Mouse (Mus musculus): ENCODE measurements around the gene Erbb3. TPM values are rescaled to one million over a fixed set of nuclear protein-coding genes. Genes with fewer than 3 reads are reported as not detected.
"Not testable (repeated sequence)": the region's sequence is repeated elsewhere in the genome, so short reads cannot be mapped to it uniquely, and the experiment has no call there.

The Erbb3 gene
- polyA plus RNA-seq, 1 experiment from 2014 or later: 0.19 TPM

- Histone ChIP-seq H3K4me1 (replicated peaks) (no peaks in the 10 kb centered on the region), H3K9ac (replicated peaks) (no peak overlapping the region), H3K27ac (no peak overlapping the region), H3K4me2 (replicated peaks) (no peak overlapping the region), H3K27me3 (peaks cover 50% of the 10 kb centered on the region), H3K4me3 (replicated peaks) (no peak overlapping the region), H3K9me3 (no peaks in the 10 kb centered on the region), H3K36me3 (no peaks in the 10 kb centered on the region)
- no peak for ATAC-seq
- 18% methylated on average over 7 of the region's 7 CpGs for WGBS
Observed at GRCm38 (mm10) chr10:128583644-128584043, 5.8 kb downstream of the Erbb3 start.

GRCm38 (mm10) chr10:128579731-128580130 lies 9.7 kb downstream of the Erbb3 start:
- WGBS: 85% methylated on average over 4 of the region's 4 CpGs
- Histone ChIP-seq H3K27me3 (peaks cover 13% of the 10 kb centered on the region), H3K4me2 (replicated peaks) (no peak overlapping the region), H3K4me1 (replicated peaks) (no peaks in the 10 kb centered on the region), H3K9me3 (no peaks in the 10 kb centered on the region), H3K4me3 (replicated peaks) (no peak overlapping the region), H3K9ac (replicated peaks) (no peak overlapping the region), H3K27ac (no peak overlapping the region), H3K36me3 (no peaks in the 10 kb centered on the region)
- no peak for ATAC-seq

- no peak overlapping the region for H3K27ac ChIP-seq
- WGBS: 86% methylated on average over 3 of the region's 3 CpGs
- H3K4me3 ChIP-seq (replicated peaks): no peak overlapping the region
- H3K4me2 ChIP-seq (replicated peaks): no peak overlapping the region
- H3K4me1 ChIP-seq (replicated peaks): no peaks in the 10 kb centered on the region
- ATAC-seq: no peak
- no peak overlapping the region for H3K9ac ChIP-seq (replicated peaks)
- H3K27me3 ChIP-seq: peaks cover 8% of the 10 kb centered on the region
- no peaks in the 10 kb centered on the region for H3K9me3 ChIP-seq
- no peaks in the 10 kb centered on the region for H3K36me3 ChIP-seq
Observed at GRCm38 (mm10) chr10:128579298-128579697, 10.2 kb downstream of the Erbb3 start.

GRCm38 (mm10) chr10:128578330-128578729 lies 11.1 kb downstream of the Erbb3 start:
- Histone ChIP-seq H3K9me3 (no peaks in the 10 kb centered on the region), H3K4me3 (replicated peaks) (no peak overlapping the region), H3K4me1 (replicated peaks) (no peaks in the 10 kb centered on the region), H3K27me3 (no peaks in the 10 kb centered on the region), H3K27ac (no peak overlapping the region), H3K9ac (replicated peaks) (no peak overlapping the region), H3K36me3 (no peaks in the 10 kb centered on the region), H3K4me2 (replicated peaks) (no peak overlapping the region)
- WGBS: 78% methylated on average over 11 of the region's 11 CpGs
- ATAC-seq: no peak

- no peak for ATAC-seq
- Histone ChIP-seq H3K4me3 (replicated peaks) (no peak overlapping the region), H3K27me3 (no peaks in the 10 kb centered on the region), H3K36me3 (no peaks in the 10 kb centered on the region), H3K4me1 (replicated peaks) (no peaks in the 10 kb centered on the region), H3K4me2 (replicated peaks) (no peak overlapping the region), H3K27ac (no peak overlapping the region), H3K9ac (replicated peaks) (no peak overlapping the region), H3K9me3 (no peaks in the 10 kb centered on the region)
- 98% methylated on average over 2 of the region's 2 CpGs for WGBS
Observed at GRCm38 (mm10) chr10:128575063-128575462, 14.4 kb downstream of the Erbb3 start.

- peak within 1 kb of the TSS; percentile 97 for H3K4me2 ChIP-seq (replicated peaks)
- H3K9ac ChIP-seq (replicated peaks): peak within 1 kb of the TSS; percentile 95
- no peaks in the 10 kb centered on the region for H3K9me3 ChIP-seq
- no peaks in the 10 kb centered on the region for H3K27me3 ChIP-seq
- H3K36me3 ChIP-seq: peaks cover 24% of the 10 kb centered on the region
- peaks cover 26% of the 10 kb centered on the region for H3K4me1 ChIP-seq (replicated peaks)
- peak; percentile 100 for ATAC-seq
- peak within 1 kb of the TSS; percentile 95 for H3K4me3 ChIP-seq (replicated peaks)
- peak within 1 kb of the TSS; percentile 90 for H3K27ac ChIP-seq
- WGBS: under 1% methylated on average over 58 of the region's 58 CpGs
Observed at GRCm38 (mm10) chr10:128565788-128566531, 23.5 kb downstream of the Erbb3 start, which contains the start of gene Pa2g4. TSS of gene Pa2g4 (minus strand) at chr10:128565987.

GRCm38 (mm10) chr10:128565206-128565787 lies 24.2 kb downstream of the Erbb3 start:
- Histone ChIP-seq H3K9ac (replicated peaks) (peak overlapping the region; percentile 95), H3K27me3 (no peaks in the 10 kb centered on the region), H3K4me1 (replicated peaks) (peaks cover 26% of the 10 kb centered on the region), H3K36me3 (peaks cover 31% of the 10 kb centered on the region), H3K4me2 (replicated peaks) (peak overlapping the region; percentile 97), H3K9me3 (no peaks in the 10 kb centered on the region), H3K27ac (peak overlapping the region; percentile 90), H3K4me3 (replicated peaks) (peak overlapping the region; percentile 95)
- WGBS: 1% methylated on average over 46 of the region's 46 CpGs
- ATAC-seq: peak; percentile 57

- Histone ChIP-seq H3K36me3 (peaks cover 48% of the 10 kb centered on the region), H3K4me2 (replicated peaks) (peak overlapping the region; percentile 97; the same call in 1 of the 2 replicates), H3K4me1 (replicated peaks) (peaks cover 26% of the 10 kb centered on the region), H3K27me3 (no peaks in the 10 kb centered on the region), H3K4me3 (replicated peaks) (no peak overlapping the region), H3K9me3 (no peaks in the 10 kb centered on the region), H3K27ac (no peak overlapping the region), H3K9ac (replicated peaks) (peak overlapping the region; percentile 21; the same call in 1 of the 2 replicates)
- no peak for ATAC-seq
- WGBS: 96% methylated on average over 6 of the region's 6 CpGs
Observed at GRCm38 (mm10) chr10:128563544-128563943, 25.9 kb downstream of the Erbb3 start.

GRCm38 (mm10) chr10:128556963-128557362 lies 32.5 kb downstream of the Erbb3 start:
- Histone ChIP-seq H3K9ac (replicated peaks) (no peak overlapping the region), H3K4me3 (replicated peaks) (no peak overlapping the region), H3K9me3 (no peaks in the 10 kb centered on the region), H3K27me3 (no peaks in the 10 kb centered on the region), H3K27ac (no peak overlapping the region), H3K4me2 (replicated peaks) (no peak overlapping the region), H3K36me3 (peaks cover 51% of the 10 kb centered on the region), H3K4me1 (replicated peaks) (no peaks in the 10 kb centered on the region)
- 86% methylated on average over 6 of the region's 6 CpGs for WGBS
- ATAC-seq: no peak

GRCm38 (mm10) chr10:128556286-128556685 lies 33.2 kb downstream of the Erbb3 start:
- Histone ChIP-seq H3K27me3 (no peaks in the 10 kb centered on the region), H3K4me3 (replicated peaks) (no peak overlapping the region), H3K36me3 (peaks cover 44% of the 10 kb centered on the region), H3K9me3 (no peaks in the 10 kb centered on the region), H3K4me1 (replicated peaks) (no peaks in the 10 kb centered on the region), H3K4me2 (replicated peaks) (no peak overlapping the region), H3K27ac (no peak overlapping the region), H3K9ac (replicated peaks) (no peak overlapping the region)
- no peak for ATAC-seq

GRCm38 (mm10) chr10:128555567-128555966 lies 33.9 kb downstream of the Erbb3 start:
- not testable (repeated sequence) for H3K27ac ChIP-seq; ATAC-seq; H3K4me2 ChIP-seq (replicated peaks); H3K9me3 ChIP-seq; H3K4me3 ChIP-seq (replicated peaks); H3K4me1 ChIP-seq (replicated peaks); H3K9ac ChIP-seq (replicated peaks); H3K27me3 ChIP-seq
- peaks cover 37% of the 10 kb centered on the region for H3K36me3 ChIP-seq
- WGBS: 94% methylated on average over 1 of the region's 1 CpGs

- H3K4me1 ChIP-seq (replicated peaks): peaks cover 16% of the 10 kb centered on the region
- not testable (repeated sequence) for H3K27me3 ChIP-seq; ATAC-seq; H3K27ac ChIP-seq; H3K36me3 ChIP-seq; H3K4me3 ChIP-seq (replicated peaks); H3K4me2 ChIP-seq (replicated peaks); H3K9me3 ChIP-seq; H3K9ac ChIP-seq (replicated peaks)
- 92% methylated on average over 11 of the region's 11 CpGs for WGBS
Observed at GRCm38 (mm10) chr10:128550144-128550823, 39.2 kb downstream of the Erbb3 start.
